Mouse (Mus musculus): Measurements from ENCODE around the gene Cmtm7.
"Not testable (repeated sequence)": the region's sequence is repeated elsewhere in the genome, so short reads cannot be mapped to it uniquely, and the experiment has no call there.

Gene Cmtm7

GRCm38 (mm10) chr9:114736442-114736841 lies 45.2 kb downstream of the Cmtm7 start:
- in situ Hi-C loops (cut with MboI; ENCODE audit: low pct_unique_long_range_greater_than_20kb in 1 of 2, low sequenced_read_pairs in 2 of 2, unreplicated experiment in 1 of 2) = no loop called here

- in situ Hi-C loops (cut with MboI; ENCODE audit: low pct_unique_long_range_greater_than_20kb in 1 of 2, low sequenced_read_pairs in 2 of 2, unreplicated experiment in 1 of 2) = no loop called here
These were observed 48.4 kb downstream of the Cmtm7 start for GRCm38 (mm10) chr9:114733238-114733637.

- in situ Hi-C loops (cut with MboI; ENCODE audit: low pct_unique_long_range_greater_than_20kb in 1 of 2, low sequenced_read_pairs in 2 of 2, unreplicated experiment in 1 of 2) = no loop called here
These were observed 49.6 kb downstream of the Cmtm7 start for GRCm38 (mm10) chr9:114731871-114732682.

GRCm38 (mm10) chr9:114731011-114731755 lies 50.5 kb downstream of the Cmtm7 start, which contains the start of gene Cmtm6:
TSS of gene Cmtm6 (plus strand) at chr9:114731116.
- in situ Hi-C loops (cut with MboI; ENCODE audit: low pct_unique_long_range_greater_than_20kb in 1 of 2, low sequenced_read_pairs in 2 of 2, unreplicated experiment in 1 of 2) = no loop called here

DNA sequence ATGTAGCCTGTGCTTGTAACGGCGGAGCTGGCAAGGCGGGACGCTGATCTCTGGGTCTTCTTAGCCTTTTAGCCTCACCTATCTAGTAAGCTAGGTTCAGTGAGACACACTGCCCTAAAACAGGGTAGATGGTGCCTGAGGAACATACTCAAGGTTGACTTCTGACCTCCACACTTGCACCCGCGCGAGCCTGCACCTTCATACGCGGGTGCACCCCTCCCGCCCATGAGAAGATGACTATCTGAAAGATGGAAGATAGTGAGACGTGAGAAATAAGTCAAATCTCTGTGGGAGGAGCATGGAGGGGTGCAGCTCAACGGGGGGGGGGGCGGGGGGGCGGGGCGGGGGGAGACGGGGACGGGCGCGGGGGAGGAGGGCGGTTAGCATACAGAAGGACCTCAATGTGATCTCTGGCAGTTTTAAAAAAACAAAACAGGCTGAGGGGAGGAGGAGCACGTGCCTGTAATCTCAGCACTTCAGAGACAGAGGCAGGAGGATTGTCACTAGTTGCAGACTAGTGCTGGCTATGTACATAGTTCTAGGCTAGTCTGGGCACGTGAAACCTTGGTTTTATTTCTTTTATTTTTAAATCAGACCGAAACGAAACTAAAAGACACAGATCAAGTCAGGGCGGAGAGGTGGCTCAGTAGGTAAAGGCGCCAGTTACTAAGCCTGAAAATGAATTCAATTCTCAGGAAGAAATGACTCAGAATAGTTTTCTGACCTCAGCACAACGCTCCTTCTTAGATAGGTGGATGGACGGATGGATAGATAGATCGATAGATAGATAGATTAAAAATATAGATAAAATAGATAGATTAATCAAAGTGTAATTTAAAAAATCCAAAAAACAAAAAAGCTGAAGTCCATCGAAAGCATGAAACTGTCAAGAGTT lies 51.5 kb downstream of the Cmtm7 start:
- in situ Hi-C loops (cut with MboI; ENCODE audit: low pct_unique_long_range_greater_than_20kb in 1 of 2, low sequenced_read_pairs in 2 of 2, unreplicated experiment in 1 of 2) = no loop called here

- in situ Hi-C loops (cut with MboI; ENCODE audit: low pct_unique_long_range_greater_than_20kb in 1 of 2, low sequenced_read_pairs in 2 of 2, unreplicated experiment in 1 of 2) = not testable (repeated sequence)
These were observed 53.2 kb downstream of the Cmtm7 start for GRCm38 (mm10) chr9:114728432-114728831.

- in situ Hi-C loops (cut with MboI; ENCODE audit: low pct_unique_long_range_greater_than_20kb in 1 of 2, low sequenced_read_pairs in 2 of 2, unreplicated experiment in 1 of 2) = no loop called here
These were observed 54.3 kb downstream of the Cmtm7 start for GRCm38 (mm10) chr9:114727315-114727714.

DNA sequence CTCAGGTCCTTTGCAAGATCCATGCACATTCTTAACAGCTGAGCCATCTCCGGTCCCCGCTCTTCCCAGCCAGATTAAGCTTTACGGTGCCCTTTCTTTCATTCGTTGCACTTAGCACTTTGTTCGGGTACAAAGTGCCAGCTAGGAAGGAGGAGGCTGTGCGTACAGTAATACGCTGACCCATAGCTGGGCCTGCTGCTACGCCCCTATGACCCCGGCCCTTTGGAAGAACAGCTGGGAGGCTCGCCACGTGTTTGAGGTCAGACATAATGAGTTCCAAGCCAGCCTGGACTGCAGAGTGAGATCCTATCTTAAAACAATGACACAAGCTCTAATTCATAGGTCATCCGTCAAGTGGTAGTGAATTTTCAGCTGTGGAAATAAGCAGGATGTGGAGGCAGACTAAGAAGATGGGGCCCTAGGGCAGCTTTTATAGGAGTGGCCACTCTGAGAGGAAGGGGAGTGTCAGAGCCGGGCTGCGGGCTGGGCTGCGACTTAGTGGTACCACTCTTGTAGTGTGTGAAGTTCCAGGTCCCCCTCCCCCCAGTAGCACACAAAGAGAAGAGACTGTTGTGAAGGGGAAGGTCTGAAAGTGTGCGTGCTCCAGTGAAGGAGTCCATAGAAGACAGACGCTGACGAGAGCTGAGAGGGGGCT lies 64.9 kb downstream of the Cmtm7 start:
- in situ Hi-C loops (cut with MboI; ENCODE audit: low pct_unique_long_range_greater_than_20kb in 1 of 2, low sequenced_read_pairs in 2 of 2, unreplicated experiment in 1 of 2) = no loop called here

DNA sequence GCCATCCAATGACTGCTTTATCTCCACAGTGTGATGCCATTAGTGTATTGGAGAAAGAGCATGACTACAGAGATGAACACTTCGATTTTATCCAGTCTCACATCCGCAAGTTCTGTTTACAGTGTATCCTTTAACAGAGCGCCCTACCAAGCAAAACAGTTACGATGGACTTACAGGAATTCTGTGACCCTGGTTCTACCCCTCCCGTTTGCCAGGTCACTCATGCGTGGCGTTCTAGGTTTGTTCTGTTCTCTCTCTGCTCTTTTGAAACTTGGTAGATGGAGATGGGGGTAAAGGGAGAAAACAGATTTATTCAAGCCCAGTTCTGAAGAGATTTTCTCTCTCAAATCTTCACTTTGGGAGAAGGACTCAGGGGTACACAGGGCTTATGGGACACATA lies 68.2 kb downstream of the Cmtm7 start:
- in situ Hi-C loops (cut with MboI; ENCODE audit: low pct_unique_long_range_greater_than_20kb in 1 of 2, low sequenced_read_pairs in 2 of 2, unreplicated experiment in 1 of 2) = no loop called here

DNA sequence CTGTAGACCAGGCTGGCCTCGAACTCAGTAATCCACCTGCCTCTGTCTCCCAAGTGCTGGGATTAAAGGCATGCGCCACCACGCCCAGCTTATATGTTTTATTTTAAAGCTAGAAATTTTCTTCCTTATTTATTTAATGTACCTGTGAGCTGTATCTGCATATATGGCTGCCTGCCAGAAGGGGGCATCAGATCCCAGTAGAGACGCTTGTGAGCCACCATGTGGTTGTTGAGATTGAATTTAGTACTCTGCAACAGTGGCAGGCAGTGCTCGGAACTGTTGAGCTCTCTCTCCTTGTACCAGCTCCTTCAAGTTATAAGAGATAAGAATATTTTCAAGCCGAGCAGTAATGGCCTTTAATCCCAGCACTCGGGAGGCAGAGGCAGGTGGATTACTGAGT lies 71.3 kb downstream of the Cmtm7 start:
- in situ Hi-C loops (cut with MboI; ENCODE audit: low pct_unique_long_range_greater_than_20kb in 1 of 2, low sequenced_read_pairs in 2 of 2, unreplicated experiment in 1 of 2) = no loop called here

DNA sequence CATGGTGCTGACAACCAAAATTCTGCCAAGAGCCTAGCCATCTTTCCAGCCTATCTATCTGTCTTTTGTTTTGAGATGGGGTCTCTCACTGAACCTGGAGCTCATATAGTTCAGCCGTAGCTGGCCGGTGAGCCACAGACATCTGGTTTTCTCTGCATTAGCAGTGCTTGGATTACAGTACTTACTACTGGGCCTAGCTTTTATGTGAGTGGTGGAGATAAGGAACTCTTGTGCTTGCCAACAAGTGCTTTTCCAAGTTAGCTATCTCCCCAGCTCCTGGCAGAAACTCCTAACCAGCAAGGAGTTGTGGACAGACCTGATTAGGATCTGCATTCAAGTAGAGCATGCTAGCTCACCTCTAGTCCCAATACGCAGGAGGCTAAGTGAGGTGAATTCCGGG lies 73.9 kb downstream of the Cmtm7 start:
- in situ Hi-C loops (cut with MboI; ENCODE audit: low pct_unique_long_range_greater_than_20kb in 1 of 2, low sequenced_read_pairs in 2 of 2, unreplicated experiment in 1 of 2) = no loop called here

All from mouse embryonic stem cell (cell line).